Mouse (Mus musculus): Measurements from ENCODE around the gene Reep3.

DNA sequence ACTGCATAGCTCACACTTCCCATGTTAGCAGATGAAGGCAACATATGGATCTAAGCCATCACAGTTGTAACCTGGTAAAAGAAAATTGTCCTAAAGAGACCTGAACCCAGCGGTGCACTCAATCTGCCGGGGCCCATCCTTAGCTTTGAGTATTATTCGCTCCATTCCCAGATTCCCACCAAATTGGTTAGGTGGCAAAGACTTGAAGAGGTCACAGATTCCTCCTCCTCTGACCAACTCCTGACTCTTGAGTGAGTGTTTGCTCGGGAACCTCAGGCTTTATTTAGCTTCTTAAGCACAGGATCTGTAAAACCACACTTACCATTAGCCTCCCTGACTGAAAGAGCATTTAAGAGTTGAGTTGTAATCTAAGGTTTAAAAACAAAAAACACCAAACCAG, 24.1 kb downstream of the Reep3 start:
- TF ChIP-seq CTCF (IDR thresholded peaks at IDR 0.05; ENCODE audit: low read depth, low read length) (no peak), POLR2A (IDR thresholded peaks at IDR 0.05; ENCODE audit: insufficient read depth, low read length) (no peak), EP300 (IDR thresholded peaks at IDR 0.05; ENCODE audit: insufficient read depth, low read depth, low read length) (no peak)

Data from ES-Bruce4 (cell line).